Mouse (Mus musculus) E14TG2a.4 (cell line): ENCODE measurements around the gene Ints13.

Source experiments
- H3K27me3 ChIP-seq: 2 replicates; pipeline ENCODE4 v1.6.1; 2014; ENCODE audit warnings: low read length, control low read depth; ENCODE audit not compliant: insufficient read depth
- H3K36me3 ChIP-seq: 2 replicates; pipeline ENCODE4 v1.6.1; 2014; ENCODE audit warnings: low read length, control low read depth; ENCODE audit not compliant: insufficient read depth
- H3K4me1 ChIP-seq: replicated peaks from 2 replicates; pipeline ENCODE4 v1.6.1; 2014; ENCODE audit warnings: low read depth, low read length, control low read depth
- H3K4me3 ChIP-seq: replicated peaks from 2 replicates; pipeline ENCODE4 v1.5.1; 2014; ENCODE audit warnings: mild to moderate bottlenecking, low read length
- H3K9me3 ChIP-seq: 2 replicates; pipeline ENCODE4 v1.6.1; 2014; ENCODE audit warnings: low read length, control low read depth
- CTCF ChIP-seq: conservative IDR thresholded peaks from 2 replicates; pipeline ENCODE4 v1.5.1; 2014; ENCODE audit warnings: low read length
- NANOG ChIP-seq: IDR thresholded peaks from 2 replicates; pipeline ENCODE4 v1.6.1; 2014; ENCODE audit warnings: borderline replicate concordance, low read length, mixed read lengths
- POU5F1 ChIP-seq: IDR thresholded peaks from 2 replicates; pipeline ENCODE4 v1.6.1; 2014; ENCODE audit warnings: low read length, borderline replicate concordance

Ints13 gene

DNA sequence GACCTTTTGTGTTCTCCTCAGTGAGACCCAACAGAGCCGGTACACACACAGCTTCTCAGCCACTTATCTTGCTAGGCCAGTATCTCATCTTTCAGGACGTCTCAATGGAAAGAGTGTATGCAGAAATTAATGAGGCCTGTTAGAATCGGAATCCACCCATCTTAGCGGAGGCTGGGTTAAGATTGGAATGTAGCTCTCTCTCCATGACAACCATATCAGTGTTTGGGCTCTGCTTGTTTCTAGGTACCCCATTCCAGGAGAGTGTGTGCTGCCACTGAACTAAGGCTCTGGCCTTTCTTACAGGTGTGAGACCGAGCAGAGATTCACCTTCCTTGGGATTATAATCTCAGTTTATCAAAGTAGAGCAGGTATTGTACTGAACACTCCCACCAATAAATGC, 63.7 kb downstream of the Ints13 start:
- Histone ChIP-seq H3K9me3 (no peaks in the 10 kb centered on the region), H3K4me1 (no peaks in the 10 kb centered on the region), H3K27me3 (no peaks in the 10 kb centered on the region), H3K4me3 (no peak overlapping the region), H3K36me3 (no peaks in the 10 kb centered on the region)
- TF ChIP-seq POU5F1 = no peak
- no peak for TF ChIP-seq CTCF
- TF ChIP-seq NANOG = no peak

DNA sequence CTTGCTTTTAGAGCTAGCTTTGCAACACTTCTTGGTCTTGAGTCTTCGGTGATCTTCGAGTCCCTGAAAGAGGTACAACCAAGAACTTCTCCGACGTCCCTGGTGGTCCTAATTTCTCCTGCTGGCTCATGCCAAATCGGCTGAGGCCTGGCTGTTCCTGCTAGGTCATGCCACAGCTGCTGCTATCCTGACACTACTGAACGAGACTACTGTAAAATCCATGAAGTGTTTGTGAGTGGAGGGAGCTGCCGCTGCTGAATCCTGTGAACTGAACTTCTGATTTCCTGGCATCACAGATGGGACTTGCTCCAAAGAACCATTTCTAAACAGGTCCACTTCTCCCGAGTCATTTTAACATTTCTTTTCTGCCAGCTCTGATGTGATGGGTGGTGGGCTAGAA, 64.3 kb downstream of the Ints13 start:
- Histone ChIP-seq H3K9me3 (no peaks in the 10 kb centered on the region), H3K36me3 (no peaks in the 10 kb centered on the region), H3K4me1 (no peaks in the 10 kb centered on the region), H3K4me3 (no peak overlapping the region), H3K27me3 (no peaks in the 10 kb centered on the region)
- no peak for TF ChIP-seq CTCF
- TF ChIP-seq NANOG = no peak
- TF ChIP-seq POU5F1 = no peak

DNA sequence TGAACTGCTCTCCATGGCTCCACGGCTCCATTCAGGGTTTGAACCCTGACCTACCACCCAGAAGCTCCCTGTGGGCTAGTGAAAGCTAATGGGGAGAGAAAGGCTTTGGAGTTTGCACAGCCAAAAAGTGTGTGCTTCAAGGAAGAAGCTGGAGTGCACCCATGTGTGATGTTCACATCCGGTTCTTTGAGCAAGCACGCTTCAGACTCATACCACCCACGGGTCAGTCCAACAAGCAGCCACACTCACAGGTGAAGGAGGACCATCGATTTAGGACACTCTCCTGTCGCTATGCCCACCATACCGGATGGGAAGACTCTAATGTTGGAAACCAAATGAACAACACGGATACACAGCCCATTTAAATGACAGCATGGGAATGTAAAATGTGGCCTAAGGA, 66.1 kb downstream of the Ints13 start:
- no peaks in the 10 kb centered on the region for H3K4me1 ChIP-seq
- TF ChIP-seq NANOG (no peak), POU5F1 (no peak), CTCF (no peak)
- no peaks in the 10 kb centered on the region for H3K27me3 ChIP-seq
- no peak overlapping the region for H3K4me3 ChIP-seq
- no peaks in the 10 kb centered on the region for H3K9me3 ChIP-seq
- H3K36me3 ChIP-seq = no peaks in the 10 kb centered on the region

DNA sequence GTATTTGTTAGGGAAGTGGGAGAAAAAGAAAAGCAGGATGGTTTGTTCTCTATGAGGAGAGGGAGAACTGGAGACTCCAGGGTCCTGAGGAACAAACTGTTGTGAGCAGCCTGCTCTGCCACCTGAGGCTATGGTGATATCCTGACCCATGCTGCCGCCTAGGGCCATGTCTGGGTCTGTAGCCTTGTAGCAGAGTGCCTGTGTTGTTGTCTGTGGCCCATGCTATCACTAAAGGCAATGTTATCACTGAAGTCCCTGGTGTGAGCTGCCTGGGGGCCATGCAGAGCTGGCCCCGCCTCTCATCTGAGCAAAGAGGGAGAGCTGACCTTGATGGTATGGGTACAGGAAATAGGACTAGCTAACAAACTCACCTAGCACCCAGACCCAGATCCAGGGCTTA, 67.7 kb downstream of the Ints13 start:
- Histone ChIP-seq H3K9me3 (no peaks in the 10 kb centered on the region), H3K4me3 (no peak overlapping the region), H3K27me3 (no peaks in the 10 kb centered on the region), H3K36me3 (no peaks in the 10 kb centered on the region), H3K4me1 (no peaks in the 10 kb centered on the region)
- no peak for TF ChIP-seq NANOG
- no peak for TF ChIP-seq POU5F1
- no peak for TF ChIP-seq CTCF

DNA sequence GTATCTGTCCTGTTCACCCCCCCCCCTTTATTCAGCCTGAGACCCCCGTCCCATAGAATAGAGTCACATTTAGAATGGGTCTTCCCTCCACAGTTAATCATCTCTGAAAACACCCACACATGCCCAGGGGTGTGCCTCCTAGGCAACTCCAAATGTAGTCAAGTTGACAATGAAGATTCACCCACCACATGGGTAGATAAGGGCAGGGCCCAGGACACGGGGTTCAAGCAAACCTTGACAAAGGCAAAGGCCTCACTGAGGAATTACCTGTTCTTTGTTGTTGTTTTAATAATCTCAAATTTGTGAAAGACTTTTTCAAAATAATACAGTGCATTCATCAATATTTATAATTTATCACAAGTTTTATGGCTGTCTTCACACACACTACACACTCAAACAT, 73.2 kb downstream of the Ints13 start:
- Histone ChIP-seq H3K4me3 (no peak overlapping the region), H3K36me3 (no peaks in the 10 kb centered on the region), H3K9me3 (no peaks in the 10 kb centered on the region), H3K27me3 (peaks cover 49% of the 10 kb centered on the region), H3K4me1 (peaks cover 10% of the 10 kb centered on the region)
- no peak for TF ChIP-seq CTCF
- no peak for TF ChIP-seq NANOG
- TF ChIP-seq POU5F1 = no peak

GRCm38 (mm10) chr6:146502856-146503255, 74.8 kb downstream of the Ints13 start:
- Histone ChIP-seq H3K36me3 (no peaks in the 10 kb centered on the region), H3K4me1 (peaks cover 10% of the 10 kb centered on the region), H3K9me3 (no peaks in the 10 kb centered on the region), H3K4me3 (no peak overlapping the region), H3K27me3 (peaks cover 49% of the 10 kb centered on the region)
- TF ChIP-seq NANOG = no peak
- no peak for TF ChIP-seq POU5F1
- TF ChIP-seq CTCF = no peak

GRCm38 (mm10) chr6:146501866-146502804, 75.5 kb downstream of the Ints13 start, which contains the start of gene Itpr2:
Gene Itpr2, minus strand, starts transcription at chr6:146502223.
- Histone ChIP-seq H3K9me3 (no peaks in the 10 kb centered on the region), H3K27me3 (peaks cover 49% of the 10 kb centered on the region), H3K36me3 (no peaks in the 10 kb centered on the region), H3K4me1 (peaks cover 10% of the 10 kb centered on the region), H3K4me3 (peak within 1 kb of the TSS; percentile 86)
- TF ChIP-seq POU5F1 = no peak
- no peak for TF ChIP-seq NANOG
- no peak for TF ChIP-seq CTCF

GRCm38 (mm10) chr6:146501316-146501865, 76.2 kb downstream of the Ints13 start:
- Histone ChIP-seq H3K36me3 (no peaks in the 10 kb centered on the region), H3K4me3 (peak overlapping the region; percentile 86), H3K4me1 (peaks cover 10% of the 10 kb centered on the region), H3K9me3 (no peaks in the 10 kb centered on the region), H3K27me3 (peaks cover 49% of the 10 kb centered on the region)
- TF ChIP-seq NANOG (no peak), POU5F1 (no peak), CTCF (no peak)

GRCm38 (mm10) chr6:146500771-146501170, 76.9 kb downstream of the Ints13 start:
- H3K4me1 ChIP-seq = peaks cover 10% of the 10 kb centered on the region
- H3K36me3 ChIP-seq = no peaks in the 10 kb centered on the region
- no peak for TF ChIP-seq NANOG
- TF ChIP-seq CTCF = no peak
- TF ChIP-seq POU5F1 = no peak
- H3K27me3 ChIP-seq = peaks cover 49% of the 10 kb centered on the region
- H3K9me3 ChIP-seq = no peaks in the 10 kb centered on the region
- H3K4me3 ChIP-seq = no peak overlapping the region
